Mouse (Mus musculus) ovary, adult 18-20 months (tissue): ENCODE data around the gene Ctsg.
"Not testable (repeated sequence)": the region's sequence is repeated elsewhere in the genome, so short reads cannot be mapped to it uniquely, and the experiment has no call there.

Experiments used
- DNase-seq: peaks from one replicate; pipeline ENCODE4 v3.0.0; 2022; ENCODE audit warnings: low spot score, mixed read lengths

Gene Ctsg

GRCm38 (mm10) chr14:56102386-56102785 is at the start of gene Ctsg:
Gene Ctsg, minus strand, starts transcription at chr14:56102574.
- DNase-seq = no peak

GRCm38 (mm10) chr14:56133675-56134074 is 31.3 kb upstream of the Ctsg start:
- DNase-seq = not testable (repeated sequence)

- DNase-seq = not testable (repeated sequence)
Measured at GRCm38 (mm10) chr14:56132508-56132907, 30.1 kb upstream of the Ctsg start, which contains the start of gene Gzmd. Gene Gzmd, minus strand, starts transcription at chr14:56132608.

GRCm38 (mm10) chr14:56128341-56128740 is 26.0 kb upstream of the Ctsg start:
- no peak for DNase-seq

GRCm38 (mm10) chr14:56123516-56123915 is 21.1 kb upstream of the Ctsg start:
- DNase-seq = no peak

GRCm38 (mm10) chr14:56120525-56120924 is 18.2 kb upstream of the Ctsg start, which contains the start of gene Gzme:
Gene Gzme, minus strand, starts transcription at chr14:56120625.
- DNase-seq = no peak

- DNase-seq = not testable (repeated sequence)
Measured at GRCm38 (mm10) chr14:56115531-56116310, 13.3 kb upstream of the Ctsg start.

GRCm38 (mm10) chr14:56105447-56106180 is 3.2 kb upstream of the Ctsg start:
- DNase-seq = no peak

- no peak for DNase-seq
Measured at GRCm38 (mm10) chr14:56105016-56105415, 2.6 kb upstream of the Ctsg start.

GRCm38 (mm10) chr14:56103452-56103851 is 1.1 kb upstream of the Ctsg start:
- no peak for DNase-seq

- DNase-seq = no peak
Measured at GRCm38 (mm10) chr14:56098940-56099339, 3.4 kb downstream of the Ctsg start.

GRCm38 (mm10) chr14:56097597-56097996 is 4.8 kb downstream of the Ctsg start:
- no peak for DNase-seq

GRCm38 (mm10) chr14:56093353-56093752 is 9.0 kb downstream of the Ctsg start:
- no peak for DNase-seq

- DNase-seq = no peak
Measured at GRCm38 (mm10) chr14:56086711-56087110, 15.7 kb downstream of the Ctsg start.

- DNase-seq = no peak
Measured at GRCm38 (mm10) chr14:56085167-56085566, 17.2 kb downstream of the Ctsg start, which contains the start of gene Mcpt8. Gene Mcpt8, minus strand, starts transcription at chr14:56085273.

GRCm38 (mm10) chr14:56082016-56082415 is 20.4 kb downstream of the Ctsg start:
- no peak for DNase-seq

GRCm38 (mm10) chr14:56062213-56062612 is 40.2 kb downstream of the Ctsg start, which contains the start of gene Mcpt4:
Gene Mcpt4, minus strand, starts transcription at chr14:56062313.
- DNase-seq = not testable (repeated sequence)

- DNase-seq = no peak
Measured at GRCm38 (mm10) chr14:56057722-56058121, 44.7 kb downstream of the Ctsg start.

- no peak for DNase-seq
Measured at GRCm38 (mm10) chr14:56055408-56055807, 47.0 kb downstream of the Ctsg start.
